Mouse (Mus musculus) WW6 (cell line): Measurements from ENCODE around the gene Kank4.
"Not testable (repeated sequence)": the region's sequence is repeated elsewhere in the genome, so short reads cannot be mapped to it uniquely, and the experiment has no call there.

Source experiments
- DNase-seq: peaks from one replicate; pipeline ENCODE4 v3.0.0-alpha.2; 2013; ENCODE audit warnings: low read depth, low spot score

The Kank4 gene

DNA sequence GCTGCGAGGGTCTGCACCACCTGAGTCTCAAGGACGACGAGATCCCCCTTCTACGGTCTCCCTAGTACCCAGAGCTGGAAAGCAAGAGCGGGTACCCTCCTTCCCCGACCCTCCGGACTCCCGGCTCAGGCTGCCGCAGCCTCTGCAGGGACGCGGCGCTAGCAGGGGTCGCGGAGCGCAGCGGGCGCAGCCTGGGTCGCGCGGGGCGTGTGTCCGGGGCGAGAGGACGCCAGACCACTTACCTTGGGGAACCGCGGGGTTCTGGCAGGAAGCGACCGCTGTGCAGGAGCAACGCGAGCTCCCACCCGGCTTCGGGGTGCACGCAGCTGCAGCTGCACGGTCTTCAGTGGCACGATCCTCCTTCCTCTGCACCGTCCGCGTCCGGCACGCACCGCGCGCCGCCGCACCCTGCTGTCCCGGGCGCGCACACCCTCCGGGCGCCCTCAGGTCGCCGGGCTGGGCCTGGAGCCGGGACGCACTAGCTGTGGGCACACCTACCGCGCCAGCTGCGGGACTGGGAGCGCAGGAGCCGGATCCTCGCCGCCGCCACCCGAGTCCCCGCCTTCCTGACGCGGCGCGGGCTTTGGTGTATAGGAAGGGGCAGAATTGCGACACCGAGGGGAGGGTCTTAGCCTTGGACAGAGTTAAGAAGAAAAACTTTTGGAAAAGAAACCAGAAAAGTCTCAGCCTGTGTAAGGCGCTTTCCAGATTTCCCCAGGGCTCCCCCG lies at the start of gene Kank4:
Gene Kank4, minus strand, starts transcription at position 354 of the 728 bp plus-strand sequence.
- DNase-seq, result peak; percentile 33

DNA sequence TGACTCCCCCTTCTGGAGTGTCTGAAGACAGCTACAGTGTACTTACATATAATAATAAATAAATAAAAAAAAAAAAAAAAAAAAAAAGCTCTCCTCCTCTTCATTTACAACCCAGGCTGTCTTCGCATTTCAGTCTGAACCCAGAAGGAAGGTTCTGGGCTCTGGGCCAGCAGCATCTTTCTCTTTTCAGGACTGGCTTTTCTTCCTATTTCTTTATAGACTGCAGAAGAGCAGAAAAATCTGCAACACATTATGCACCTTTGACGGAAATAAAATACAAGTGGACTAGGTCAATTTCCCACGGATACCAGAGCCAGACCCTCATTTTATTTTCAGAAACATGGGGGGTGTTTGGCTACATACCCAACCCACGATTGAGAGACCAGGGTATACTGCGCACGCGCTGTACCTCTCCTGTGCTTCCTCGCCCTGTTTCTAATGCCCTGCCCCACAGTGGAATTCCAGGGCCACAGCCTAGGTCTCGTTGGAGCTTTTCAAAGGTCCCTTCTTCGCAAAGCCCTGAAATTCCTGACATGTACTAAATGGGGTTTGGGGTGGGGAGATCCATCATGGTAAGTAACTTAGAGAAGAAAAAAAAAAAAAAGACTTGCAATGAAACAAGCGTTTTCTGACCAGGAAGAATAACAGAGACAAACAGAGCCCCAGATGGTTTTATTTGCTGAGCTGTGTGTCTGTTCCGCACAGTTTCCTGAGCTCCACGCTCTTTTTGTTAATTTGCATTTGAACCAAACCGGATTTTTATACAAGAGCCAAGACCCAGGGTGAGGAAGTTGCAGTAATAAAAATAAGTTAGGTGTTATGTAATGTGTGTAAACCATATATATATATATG lies 48.3 kb upstream of the Kank4 start:
- no peak for DNase-seq

DNA sequence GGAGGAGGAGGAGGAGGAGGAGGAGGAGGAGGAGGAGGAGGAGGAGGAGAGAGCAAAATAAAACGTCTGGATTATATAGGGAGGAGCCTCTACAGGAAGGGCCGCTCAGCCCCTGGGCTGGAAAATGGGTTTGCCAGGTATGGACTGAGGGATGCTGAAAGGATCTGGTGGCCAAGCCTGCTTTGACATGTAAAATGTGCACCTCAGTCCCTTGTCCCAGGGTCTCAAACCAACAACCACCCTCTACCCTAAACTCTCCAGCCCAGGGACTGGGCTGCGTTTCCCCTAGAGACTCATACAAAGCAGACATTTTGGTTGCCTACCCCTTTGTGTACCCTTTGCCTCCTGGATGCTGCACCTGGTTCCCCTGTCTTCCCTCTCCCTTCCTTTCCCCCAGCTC lies 47.2 kb upstream of the Kank4 start:
- DNase-seq, result no peak

DNA sequence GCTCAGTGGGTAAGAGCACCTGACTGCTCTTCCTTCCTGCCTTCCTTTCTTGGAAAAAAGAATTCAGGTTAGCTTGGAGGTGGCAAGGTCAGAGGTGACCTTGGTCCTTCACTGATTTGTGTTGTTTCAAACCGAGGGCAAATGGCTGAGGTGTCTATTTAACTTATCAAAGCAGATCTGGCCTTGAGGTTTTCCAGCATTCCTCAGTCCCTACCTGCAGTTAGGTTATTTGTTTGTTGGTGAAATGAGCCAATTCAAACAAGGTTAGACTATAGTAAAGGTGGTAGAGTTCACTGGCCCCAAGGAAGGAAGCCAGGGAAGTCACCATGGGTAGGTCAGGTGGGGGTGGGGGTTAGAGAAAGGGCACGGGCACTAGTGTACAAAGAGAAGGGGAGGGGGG lies 46.8 kb upstream of the Kank4 start:
- no peak for DNase-seq

DNA sequence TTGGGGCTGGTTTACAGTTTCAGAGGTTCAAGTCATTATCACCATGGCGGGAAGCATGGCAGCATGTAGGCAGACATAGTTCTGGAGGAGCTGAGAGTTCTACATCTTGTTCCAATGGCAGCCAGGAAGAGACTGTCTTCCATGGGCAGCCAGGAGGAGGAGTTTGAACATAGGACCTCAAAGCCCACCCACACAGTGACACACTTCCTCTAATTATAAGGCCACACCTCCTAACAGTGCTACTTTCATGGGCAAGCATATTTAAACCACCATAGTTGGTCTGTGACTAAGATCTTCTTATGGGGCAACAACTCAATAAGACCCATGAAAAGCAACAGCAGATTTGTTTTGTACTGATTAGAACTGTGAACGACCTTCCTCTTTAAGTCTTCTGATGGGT lies 46.1 kb upstream of the Kank4 start:
- DNase-seq, result no peak

DNA sequence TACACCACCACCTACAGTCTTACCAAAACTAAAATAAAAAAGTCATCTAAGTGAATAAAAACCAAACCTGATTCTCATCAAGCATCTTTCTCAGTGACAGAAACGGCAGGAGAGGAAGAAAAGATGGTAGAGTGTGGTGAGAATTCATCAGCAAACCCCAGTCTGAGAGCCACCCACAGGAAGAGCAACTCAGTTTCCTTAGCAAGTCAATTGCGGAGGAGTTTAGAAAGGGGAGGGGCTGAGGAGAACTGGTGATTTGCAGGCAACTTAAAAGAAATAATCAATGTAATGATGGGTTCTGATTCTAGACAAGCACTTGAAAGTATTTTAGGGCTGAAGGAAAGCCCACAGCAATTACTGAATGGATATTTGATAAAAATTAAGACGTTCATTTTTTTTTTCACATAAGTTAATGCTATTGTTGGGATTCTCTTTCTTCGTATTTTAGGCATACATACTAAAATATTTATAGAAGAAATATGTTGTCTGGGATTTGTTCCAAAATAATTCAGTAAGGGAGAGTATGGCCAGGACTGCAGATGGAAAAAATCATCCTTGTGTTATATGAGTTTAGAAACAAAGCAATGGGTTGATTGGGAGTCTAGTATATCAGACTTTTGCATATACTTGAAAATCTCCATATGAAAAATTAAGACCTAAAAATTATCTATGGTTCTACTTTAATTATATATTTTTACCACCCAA lies 41.0 kb upstream of the Kank4 start:
- no peak for DNase-seq

DNA sequence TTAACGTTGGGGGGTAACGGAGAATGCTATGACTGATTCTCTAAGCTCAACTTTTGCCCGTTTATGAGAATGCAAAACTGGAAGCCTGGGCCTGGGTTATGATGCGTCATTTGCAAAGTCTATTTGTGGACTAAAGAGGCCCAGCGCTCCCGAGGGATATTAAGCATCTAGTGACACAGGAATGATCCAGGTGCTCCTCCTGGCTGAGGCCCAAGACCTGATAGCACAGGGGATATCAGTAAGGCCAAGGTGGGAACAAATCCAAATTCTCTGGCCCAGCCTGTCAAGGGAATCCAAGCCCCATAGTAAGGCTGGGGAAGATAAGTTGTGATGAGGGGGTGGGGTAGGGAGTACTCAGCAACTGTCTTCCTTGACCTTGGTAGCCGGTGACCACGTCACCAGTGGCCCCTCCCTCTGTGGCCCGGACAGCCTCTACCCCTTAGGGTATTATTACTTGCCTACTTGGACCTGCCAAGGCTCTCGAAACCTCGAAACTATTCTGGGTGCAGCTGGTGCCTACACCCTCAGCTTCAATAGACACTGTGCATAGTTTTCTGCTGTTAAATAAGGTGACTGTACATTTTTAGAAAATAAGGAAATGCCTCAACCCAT lies 39.8 kb upstream of the Kank4 start:
- DNase-seq, result no peak

DNA sequence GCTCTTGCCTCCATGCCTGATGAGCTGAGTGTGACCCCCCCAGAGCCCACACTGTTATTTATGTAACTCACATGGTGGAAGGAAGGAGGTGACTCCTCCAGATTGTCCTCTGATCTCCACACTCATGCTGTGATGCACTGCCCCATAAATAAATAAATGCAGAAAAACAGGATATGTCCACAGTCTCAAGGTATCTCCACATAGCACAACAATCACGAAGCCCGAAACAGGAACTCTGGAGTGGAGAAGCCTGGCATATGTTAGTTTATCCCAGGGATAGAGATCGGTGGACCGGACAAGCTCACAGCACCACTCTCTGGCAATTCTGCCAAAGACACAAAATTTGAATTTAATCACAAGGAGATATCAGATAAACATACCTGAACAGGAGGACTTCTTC lies 36.6 kb upstream of the Kank4 start:
- no peak for DNase-seq

DNA sequence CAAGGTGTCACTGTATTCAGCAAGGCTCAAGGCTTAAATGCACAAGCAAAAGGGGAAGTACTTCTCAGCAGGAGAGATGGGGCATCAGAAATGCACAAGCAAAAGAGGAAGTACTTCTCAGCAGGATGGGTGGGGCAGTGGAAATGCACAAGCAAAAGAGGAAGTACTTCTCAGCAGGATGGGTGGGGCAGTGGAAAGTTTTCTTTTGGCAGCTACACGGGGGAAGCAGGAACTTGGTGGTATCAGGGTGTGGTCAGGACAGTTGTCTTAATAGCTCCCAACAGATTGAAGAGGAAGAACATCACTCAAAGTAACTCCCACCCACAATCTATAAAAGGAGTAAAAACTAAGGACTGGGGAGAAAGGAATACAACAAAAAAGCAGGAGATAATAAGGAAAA lies 33.1 kb upstream of the Kank4 start:
- DNase-seq, result not testable (repeated sequence)

DNA sequence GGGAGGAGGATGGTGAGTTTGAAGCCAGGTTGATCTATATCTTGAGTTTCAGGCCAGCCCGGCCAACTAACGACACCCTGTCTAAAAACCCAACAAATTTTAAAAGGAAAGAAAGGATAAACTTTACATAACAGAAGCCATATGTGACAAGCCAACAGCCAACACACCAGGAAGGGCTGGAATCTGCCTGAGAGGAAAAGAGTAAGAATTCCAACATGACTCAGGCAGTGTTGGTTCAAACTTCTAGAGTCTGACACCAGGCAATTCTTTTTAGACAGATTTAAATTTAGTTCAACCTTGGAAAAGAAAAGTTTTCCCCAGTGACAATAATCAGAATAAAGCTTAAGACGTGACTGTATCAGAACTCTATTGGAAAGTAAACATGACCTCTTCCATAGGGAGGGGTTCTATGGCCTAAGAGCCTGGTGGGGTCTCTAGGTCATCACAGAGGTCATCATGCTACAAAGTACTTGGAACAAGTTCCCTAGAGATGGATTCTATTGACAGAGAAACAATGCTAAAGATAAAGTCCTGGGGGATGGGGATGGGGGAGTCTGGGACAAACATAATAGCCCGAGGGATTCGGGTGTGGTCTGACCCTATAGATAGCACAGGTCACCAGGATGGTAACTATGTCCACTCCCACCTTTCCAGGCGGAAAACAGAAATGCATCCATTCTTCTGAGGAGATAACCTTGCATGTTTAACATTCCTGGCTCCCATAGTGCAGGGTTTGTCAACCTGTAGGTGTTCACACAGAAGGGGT lies 30.0 kb upstream of the Kank4 start:
- DNase-seq, result no peak

DNA sequence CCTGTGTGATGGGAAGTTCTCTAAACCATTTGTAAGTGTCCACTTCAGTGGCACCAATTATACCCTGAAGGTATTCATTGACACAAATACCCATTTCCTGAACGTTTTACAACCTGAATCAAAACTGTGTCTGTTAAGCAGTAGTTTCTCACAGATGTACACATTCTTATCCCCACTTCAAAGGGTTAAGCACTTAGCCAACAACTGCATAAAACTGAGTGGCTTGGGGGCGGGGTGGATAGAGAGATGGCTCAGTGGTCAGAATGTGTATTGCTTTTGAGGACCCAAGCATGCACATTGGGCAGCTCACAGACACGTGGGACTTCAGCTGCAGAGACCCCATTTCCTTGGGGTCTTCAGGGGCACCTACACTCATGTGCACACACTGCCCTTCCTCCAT lies 29.1 kb upstream of the Kank4 start:
- no peak for DNase-seq

DNA sequence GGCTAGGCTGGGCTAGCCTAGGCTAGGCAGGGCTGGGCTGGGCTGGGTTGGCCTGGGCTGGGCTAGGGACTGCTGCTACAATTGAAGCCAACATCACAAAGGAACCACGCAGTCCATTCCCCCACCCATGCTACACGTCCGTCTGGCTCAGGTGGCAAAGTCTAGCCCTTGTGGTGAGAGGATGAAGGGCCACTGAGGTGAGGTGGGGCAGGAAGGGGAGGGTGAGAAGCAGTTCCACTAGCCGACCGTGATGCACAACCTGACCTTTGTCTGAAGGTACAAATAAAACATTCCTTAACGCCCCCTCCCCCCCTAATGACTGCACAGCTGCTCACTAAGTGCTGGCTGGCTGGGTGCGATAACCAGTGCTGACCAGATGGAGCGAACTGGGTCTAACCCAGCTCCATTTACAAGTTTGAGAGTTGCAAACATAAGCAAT lies 28.4 kb upstream of the Kank4 start:
- DNase-seq, result peak; percentile 65

DNA sequence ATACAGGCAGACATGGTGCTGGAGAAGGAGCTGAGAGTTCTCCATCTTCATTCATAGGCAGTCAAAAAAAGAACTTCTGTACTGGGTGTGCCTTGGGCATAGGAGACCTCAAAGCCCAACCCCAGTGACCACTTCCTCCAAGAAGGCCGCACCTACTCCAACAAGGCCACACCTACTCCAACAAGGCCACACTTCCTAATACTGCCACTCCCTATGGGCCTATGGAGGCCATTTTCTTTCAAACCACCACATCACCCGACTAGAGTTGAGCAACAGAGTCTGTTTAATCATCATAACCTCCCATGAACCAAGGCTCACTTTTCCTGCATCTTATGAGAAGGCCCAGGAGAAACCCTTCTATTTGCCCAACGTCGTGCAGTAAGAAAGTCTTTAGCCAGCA lies 27.9 kb upstream of the Kank4 start:
- DNase-seq, result no peak

DNA sequence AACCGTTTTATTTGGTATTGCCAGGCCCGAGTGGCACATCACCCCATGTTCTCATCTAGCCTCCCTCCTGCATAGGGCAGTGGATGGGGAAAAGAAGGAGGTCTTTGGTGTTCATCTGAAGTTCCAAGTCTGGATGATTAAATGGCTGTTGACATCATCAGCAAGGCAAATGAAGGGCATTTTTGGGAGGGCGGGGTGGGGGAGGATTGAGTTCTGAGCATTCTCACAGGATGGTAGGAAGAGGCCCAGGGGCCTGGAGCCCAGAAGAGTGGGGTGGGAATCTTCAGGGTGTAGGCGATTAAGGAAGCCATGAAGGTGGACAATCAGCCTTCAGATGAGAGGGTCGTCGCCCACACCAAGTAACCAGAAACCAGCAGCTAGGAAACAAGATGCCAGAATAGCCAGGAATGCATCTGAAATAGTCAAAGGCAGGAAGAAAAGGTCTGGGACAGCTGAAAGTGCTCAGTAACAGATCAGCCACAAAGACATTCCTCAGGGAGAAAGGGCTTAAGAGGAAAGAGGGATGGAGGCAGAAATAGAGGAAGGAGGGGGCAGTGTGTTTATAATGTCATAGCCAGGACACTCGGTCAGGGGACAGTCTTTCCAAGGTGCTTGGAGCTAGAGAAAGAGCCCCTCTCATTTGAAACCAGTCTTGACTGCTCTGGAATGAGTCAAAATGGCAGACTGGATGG lies 26.7 kb upstream of the Kank4 start:
- DNase-seq, result no peak

DNA sequence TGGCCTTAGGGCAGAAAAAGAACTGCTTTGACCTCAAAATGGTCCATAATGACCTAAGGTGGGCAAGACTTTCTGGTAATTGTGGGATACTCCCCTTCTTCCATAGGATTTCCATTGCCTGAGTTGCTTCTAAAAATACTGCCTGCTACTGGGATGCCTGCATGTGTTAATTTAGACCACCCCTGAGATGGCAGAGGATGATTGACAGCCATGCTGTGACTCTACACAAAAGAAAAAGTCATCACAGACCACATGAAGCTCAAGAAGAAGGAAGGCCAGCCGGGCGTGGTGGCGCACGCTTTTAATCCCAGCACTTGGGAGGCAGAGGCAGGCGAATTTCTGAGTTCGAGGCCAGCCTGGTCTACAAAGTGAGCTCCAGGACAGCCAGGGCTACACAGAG lies 23.9 kb upstream of the Kank4 start:
- not testable (repeated sequence) for DNase-seq

DNA sequence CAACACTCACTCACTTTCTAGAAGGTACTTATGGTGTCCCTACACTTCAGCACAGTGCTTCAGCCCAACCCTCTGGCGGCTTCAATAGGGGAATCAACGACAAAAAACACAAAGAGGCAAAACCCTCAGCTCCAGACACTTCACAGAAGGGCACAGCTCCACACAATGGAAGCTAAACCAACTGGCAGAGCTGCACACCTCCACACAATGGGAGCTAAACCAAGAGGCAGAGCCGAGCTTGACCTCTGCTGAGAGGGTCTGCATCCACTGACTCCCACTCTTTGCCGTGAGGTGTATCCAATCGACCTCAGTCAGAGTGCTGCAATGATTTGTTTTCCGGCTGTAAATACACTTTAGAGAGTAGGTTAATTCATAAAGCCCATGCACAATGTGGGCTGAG lies 23.2 kb upstream of the Kank4 start:
- DNase-seq, result no peak

DNA sequence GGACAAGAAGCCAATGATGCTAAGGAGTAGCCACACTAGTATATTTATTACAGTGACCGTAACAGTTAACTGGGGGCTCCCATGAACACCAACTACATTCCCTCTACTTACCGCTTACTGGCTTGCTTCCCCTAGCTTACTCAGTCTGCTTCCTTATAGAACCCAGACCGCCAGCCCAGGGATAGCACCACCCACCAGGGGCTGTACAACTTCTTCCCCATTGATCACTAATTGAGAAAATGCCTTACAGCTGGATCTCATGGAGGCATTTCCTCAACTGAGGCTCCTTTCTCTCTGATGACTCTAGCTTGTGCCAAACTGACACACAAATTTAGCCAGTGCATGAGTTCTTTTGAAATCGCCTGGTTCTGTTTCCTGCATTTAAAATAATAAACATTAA lies 21.6 kb upstream of the Kank4 start:
- DNase-seq, result no peak

DNA sequence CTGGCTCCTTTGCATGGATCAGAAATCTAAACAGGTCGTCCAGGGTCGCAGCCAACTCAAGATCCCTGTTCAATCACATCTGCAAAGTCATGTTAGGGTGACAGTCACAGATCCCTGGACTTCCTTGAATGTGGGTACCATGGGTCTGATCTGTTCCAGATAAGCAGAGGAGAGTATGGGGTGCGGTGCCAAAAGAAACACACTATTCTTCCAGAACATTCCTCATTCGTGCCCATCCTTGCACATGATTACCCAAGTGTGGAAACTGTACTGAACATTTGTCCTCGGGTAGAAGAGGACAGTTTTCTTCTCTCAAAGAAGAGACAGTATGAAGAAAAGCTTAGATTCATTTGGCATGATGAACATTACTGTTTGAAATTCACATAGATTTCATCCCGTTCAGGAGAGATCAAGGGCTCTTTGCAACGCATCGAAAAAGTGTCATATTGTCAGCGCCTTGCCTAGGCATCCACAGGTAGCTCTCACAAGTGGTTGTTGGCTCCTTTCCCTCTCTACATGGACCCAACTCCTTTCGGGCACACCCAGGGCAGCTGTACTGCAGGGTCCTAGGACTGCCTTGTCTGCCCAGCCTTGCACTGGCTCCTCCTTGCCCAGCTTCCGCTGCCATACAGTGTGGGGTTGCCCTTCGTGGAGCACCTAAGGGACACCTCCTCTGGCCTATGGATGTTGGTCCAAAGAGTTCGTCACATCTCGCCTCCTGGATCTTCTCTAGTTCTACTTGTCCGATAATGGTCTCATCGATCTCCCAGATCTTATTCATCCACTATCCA lies 20.6 kb upstream of the Kank4 start:
- DNase-seq, result no peak

DNA sequence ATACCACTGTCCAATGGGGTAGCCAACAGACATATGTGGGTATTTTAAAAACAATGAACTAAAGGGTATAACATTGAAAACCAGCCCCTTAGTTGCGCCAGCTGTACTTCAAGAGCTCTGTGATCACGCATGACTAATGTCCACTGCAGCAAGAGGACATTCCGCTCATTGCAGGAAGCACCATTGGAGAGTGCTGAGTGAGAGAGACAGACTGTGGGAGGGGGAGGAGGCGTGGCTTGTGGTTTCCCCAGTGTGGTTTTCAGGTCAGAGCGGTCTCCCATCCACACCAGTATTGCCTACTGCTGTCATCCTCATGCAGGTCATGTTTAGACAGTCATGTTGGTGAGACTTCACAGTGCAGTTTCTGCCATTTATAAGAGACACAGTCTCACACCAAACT lies 19.2 kb upstream of the Kank4 start:
- DNase-seq, result no peak

DNA sequence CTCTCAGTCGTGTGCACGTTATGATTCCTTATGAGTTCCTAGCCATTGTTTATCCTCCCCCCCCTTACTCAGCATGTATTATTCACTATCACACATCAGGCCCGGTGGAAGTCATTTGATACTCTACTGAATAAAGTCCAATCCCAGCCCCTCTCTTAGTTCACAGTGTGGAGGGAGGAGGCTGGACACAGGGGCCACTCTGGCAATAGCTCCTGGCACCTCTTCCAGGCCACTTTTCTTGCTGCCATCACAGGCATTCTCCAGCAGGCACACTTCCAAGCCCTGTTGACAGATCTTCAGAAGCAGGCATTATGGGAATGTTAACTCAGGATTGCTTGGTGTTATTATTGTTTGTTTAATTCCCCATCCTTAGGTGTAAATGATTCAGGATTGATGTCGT lies 17.4 kb upstream of the Kank4 start:
- DNase-seq, result no peak
